ENCODE assay signal across 17 mouse cellular contexts in the genomic region with DNA sequence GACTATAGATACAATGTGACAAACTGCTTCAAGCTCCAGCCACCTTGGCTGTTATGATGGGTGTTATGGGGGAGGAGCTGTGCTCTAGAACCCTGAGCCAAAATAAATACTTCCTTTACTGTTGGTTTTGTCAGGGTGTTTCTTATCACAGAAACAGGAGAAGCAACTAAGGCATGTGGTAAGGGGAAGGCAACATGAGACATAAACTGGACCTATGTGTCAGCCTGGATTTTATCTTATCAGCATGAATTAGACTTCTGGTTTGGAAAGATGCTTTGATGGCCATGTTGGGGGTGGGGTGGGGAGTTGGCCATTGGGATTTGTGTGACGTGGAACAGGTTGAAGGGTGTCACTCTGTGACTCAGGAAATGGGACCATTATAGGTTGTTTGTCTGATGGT. TPM values are rescaled to one million over a fixed set of nuclear protein-coding genes. Genes with fewer than 3 reads are reported as not detected.
A peak's percentile ranks its signal among the peaks of the same experiment; 100 is the strongest.
DNase-seq lines count a peak whose midpoint lies in the region; TF ChIP-seq lines count a peak whose summit lies in the region.
"Had no signal": no experiment of that assay in that cellular context is flagged by ENCODE, and none has a peak within 500 bp of the region (broad histone marks: within the 10 kb centered on the region; RNA-seq: fewer than 3 reads in every experiment).

No protein-coding gene starts in this region.

- H3K9ac ChIP-seq in MEL (ENCODE audit: control insufficient read depth, low read depth, low read length, poor library complexity, severe bottlenecking) = no peak overlapping the region

- DNase-seq in MEL (ENCODE audit: low read depth, low spot score) = peak; percentile 51
- DNase-seq in urinary bladder, adult 2 months (ENCODE audit: low spot score) = no peak
- DNase-seq: adrenal gland, adult 2 months; adrenal gland, adult 8-10 months; adrenal gland, postnatal 10 days; adrenal gland, postnatal 14 days; adrenal gland, postnatal 25 days; adrenal gland, postnatal 36 days; B cell, adult 2 months; cerebellum, adult 11 months; cerebellum, adult 11-12 months; cerebellum, adult 18-20 months; cerebellum, adult 2 months; cerebellum, adult 8-10 months had no signal

- no peak for TF ChIP-seq RAD21 in MEL (IDR thresholded peaks at IDR 0.05; ENCODE audit: low read depth, low read length)

- no peaks in the 10 kb centered on the region for H3K36me3 ChIP-seq in MEL (ENCODE audit: control insufficient read depth in 1 of 2, insufficient read depth in 2 of 2, low read length in 2 of 2)
- H3K36me3 ChIP-seq: G1E had no signal

- no peak overlapping the region for H3K4me3 ChIP-seq in MEL (ENCODE audit: control insufficient read depth in 1 of 2, insufficient read depth in 1 of 2, low read depth in 2 of 2, low read length in 2 of 2)

- H3K79me2 ChIP-seq in MEL (ENCODE audit: control insufficient read depth, insufficient read depth, low read length, poor library complexity) = no peaks in the 10 kb centered on the region

- H3K27ac ChIP-seq in MEL (ENCODE audit: control insufficient read depth, low read depth, low read length) = no peak overlapping the region

- no peak for TF ChIP-seq POLR2A in MEL (IDR thresholded peaks at IDR 0.05; ENCODE audit: control insufficient read depth in 1 of 2, insufficient read depth in 1 of 2, low read depth in 1 of 2, low read length in 2 of 2, poor library complexity in 1 of 2)

- no peaks in the 10 kb centered on the region for H3K27me3 ChIP-seq in MEL (ENCODE audit: control insufficient read depth in 1 of 2, insufficient read depth in 2 of 2, low read length in 2 of 2)
- H3K27me3 ChIP-seq: CH12.LX, Patski had no signal

- TF ChIP-seq CTCF in MEL (IDR thresholded peaks at IDR 0.05 in 2 of 3, conservative IDR thresholded peaks at IDR 0.05 in 1 of 3; ENCODE audit: control insufficient read depth in 1 of 3, insufficient read depth in 1 of 3, low read depth in 2 of 3, low read length in 3 of 3, poor library complexity in 1 of 3, severe bottlenecking in 1 of 3) = no peak

- no peaks in the 10 kb centered on the region for H3K9me3 ChIP-seq in MEL (replicated peaks; ENCODE audit: insufficient read depth, low read length)

- peaks cover 0 to 5% of the 10 kb centered on the region in 2 experiments; a peak in 2 of 4 replicates for H3K4me1 ChIP-seq in MEL (ENCODE audit: control insufficient read depth in 1 of 2, insufficient read depth in 2 of 2, low read length in 2 of 2)

- peak in 1 of 2 experiments; percentile 71; a peak in 2 of 4 replicates for TF ChIP-seq EP300 in MEL (IDR thresholded peaks at IDR 0.05; ENCODE audit: low read depth in 1 of 2, low read length in 2 of 2)

TF ChIP-seq in MEL, 35 proteins besides CTCF, POLR2A, EP300 and RAD21:
- TF ChIP-seq TBP (IDR thresholded peaks at IDR 0.05; ENCODE audit: low read depth, low read length) (no peak), GATA1 (IDR thresholded peaks at IDR 0.05; ENCODE audit: low read depth, low read length) (peak; percentile 75), TCF12 (IDR thresholded peaks at IDR 0.05; ENCODE audit: low read depth, low read length) (peak; percentile 31; the same call in 1 of the 2 replicates)
TF ChIP-seq in MEL: peak in this region for 2.

RNA-seq across cellular contexts. Expression of gene Plxnc1, which starts 40.5 kb away (rescaled TPM):
- total RNA-seq in MEL (2012; rRNA removed) = 16.4 and 30.1 TPM in 2 replicates
- polyA plus RNA-seq in MEL (2012; ENCODE audit: insufficient read depth in 1 of 2, insufficient read length in 2 of 2, low read depth in 1 of 2, low replicate concordance in 2 of 2, missing spikeins in 1 of 2) = 10 to 100 TPM in 1 of 2 experiments, not detected in 1; 15.1 TPM
- 1.0 and 1.6 TPM in 2 replicates for polyA plus RNA-seq in urinary bladder, adult 2 months (2012; rRNA removed)
